Comparison of ENCODE assay signal across 11 mouse cellular contexts in the genomic region with DNA sequence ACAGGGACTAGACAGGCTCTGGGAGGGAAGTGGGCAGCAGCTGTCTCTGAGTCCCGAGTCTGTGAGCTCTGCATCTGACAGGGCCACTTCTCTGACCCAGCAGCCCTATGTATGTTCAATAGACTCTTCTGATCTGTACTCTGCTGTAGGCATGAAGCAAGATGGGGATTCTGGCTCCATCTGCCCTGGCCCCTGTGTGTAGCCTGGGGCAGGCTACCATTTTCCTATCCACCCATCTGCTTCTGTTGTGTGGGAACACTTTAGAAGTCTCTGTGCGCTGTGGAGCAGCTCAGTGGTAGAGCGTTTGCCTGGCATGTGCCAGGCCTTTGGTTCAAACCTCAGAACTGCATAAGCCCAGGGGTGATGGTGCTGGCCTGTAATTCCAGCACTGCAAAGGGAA. TPM values are rescaled to one million over a fixed set of nuclear protein-coding genes. Genes with fewer than 3 reads are reported as not detected.
DNase-seq lines count a peak whose midpoint lies in the region; ATAC-seq and TF ChIP-seq lines count a peak whose summit lies in the region.
"Had no signal": no experiment of that assay in that cellular context is flagged by ENCODE, and none has a peak within 500 bp of the region (broad histone marks: within the 10 kb centered on the region; RNA-seq: fewer than 3 reads in every experiment).

No protein-coding gene starts in this region.

- H3K9me3 ChIP-seq in kidney, embryonic 14.5 days (ENCODE audit: control insufficient read depth, low read length) = no peaks in the 10 kb centered on the region
- H3K9me3 ChIP-seq in embryonic facial prominence, embryonic 14.5 days (ENCODE audit: control insufficient read depth, low read length) = no peaks in the 10 kb centered on the region
- no peaks in the 10 kb centered on the region for H3K9me3 ChIP-seq in hindbrain, postnatal 0 days (ENCODE audit: low read length)
- no peaks in the 10 kb centered on the region for H3K9me3 ChIP-seq in neural tube, embryonic 12.5 days

- no peak overlapping the region for H3K4me3 ChIP-seq in kidney, embryonic 14.5 days (ENCODE audit: low read length)
- H3K4me3 ChIP-seq in embryonic facial prominence, embryonic 14.5 days (ENCODE audit: low read depth, low read length) = no peak overlapping the region
- H3K4me3 ChIP-seq in hindbrain, postnatal 0 days (ENCODE audit: low read length) = no peak overlapping the region
- no peak overlapping the region for H3K4me3 ChIP-seq in neural tube, embryonic 12.5 days
- H3K4me3 ChIP-seq in cerebellum, adult 2 months (replicated peaks; ENCODE audit: insufficient read depth, low read depth, low read length) = no peak overlapping the region

- no peak for TF ChIP-seq CTCF in hindbrain, postnatal 0 days (IDR thresholded peaks at IDR 0.05; ENCODE audit: low read depth)
- TF ChIP-seq CTCF in cerebellum, adult 2 months (IDR thresholded peaks at IDR 0.05; ENCODE audit: borderline replicate concordance, insufficient read depth, low read depth, low read length) = no peak

- H3K4me1 ChIP-seq in kidney, embryonic 14.5 days (ENCODE audit: control insufficient read depth, insufficient read depth, low read length) = peaks cover 40% of the 10 kb centered on the region
- H3K4me1 ChIP-seq in embryonic facial prominence, embryonic 14.5 days (ENCODE audit: control insufficient read depth, insufficient read depth, low read length) = peaks cover 26% of the 10 kb centered on the region
- H3K4me1 ChIP-seq in hindbrain, postnatal 0 days (ENCODE audit: insufficient read depth, low read length) = peaks cover 29% of the 10 kb centered on the region
- H3K4me1 ChIP-seq in neural tube, embryonic 12.5 days = peaks cover 42% of the 10 kb centered on the region
- peaks cover 18% of the 10 kb centered on the region for H3K4me1 ChIP-seq in cerebellum, adult 2 months (ENCODE audit: control insufficient read depth, insufficient read depth, low read length)

- TF ChIP-seq POLR2A in cerebellum, adult 2 months (IDR thresholded peaks at IDR 0.05; ENCODE audit: borderline replicate concordance, insufficient read depth, low read length) = no peak

- no peak overlapping the region for H3K9ac ChIP-seq in kidney, embryonic 14.5 days (ENCODE audit: low read depth, low read length)
- 0 out of 2 replicates have a peak overlapping the region, but pooled peaks have one; percentile 19 for H3K9ac ChIP-seq in embryonic facial prominence, embryonic 14.5 days (ENCODE audit: low read depth, low read length)
- peak overlapping the region; percentile 35; the same call in 1 of the 2 replicates for H3K9ac ChIP-seq in hindbrain, postnatal 0 days (replicated peaks; ENCODE audit: low read length)
- H3K9ac ChIP-seq in neural tube, embryonic 12.5 days = no peak overlapping the region

- ATAC-seq in kidney, embryonic 14.5 days (ENCODE audit: low FRiP score, low TSS enrichment) = no peak
- no peak for ATAC-seq in embryonic facial prominence, embryonic 14.5 days (ENCODE audit: low read depth)
- ATAC-seq in hindbrain, postnatal 0 days = no peak
- no peak for ATAC-seq in neural tube, embryonic 12.5 days (ENCODE audit: low FRiP score, low read depth)
- ATAC-seq: intestine, postnatal 0 days had no signal

- peak overlapping the region; percentile 30; the same call in 1 of the 2 replicates for H3K27ac ChIP-seq in kidney, embryonic 14.5 days (ENCODE audit: low read depth, low read length)
- peak overlapping the region; percentile 36 for H3K27ac ChIP-seq in embryonic facial prominence, embryonic 14.5 days (replicated peaks; ENCODE audit: low read depth, low read length)
- peak overlapping the region; percentile 84 for H3K27ac ChIP-seq in hindbrain, postnatal 0 days
- H3K27ac ChIP-seq in neural tube, embryonic 12.5 days = peak overlapping the region; percentile 43
- H3K27ac ChIP-seq in cerebellum, adult 2 months (ENCODE audit: insufficient read depth, low read length) = no peak overlapping the region

- H3K36me3 ChIP-seq in kidney, embryonic 14.5 days (ENCODE audit: control insufficient read depth, insufficient read depth, low read length) = peaks cover 22% of the 10 kb centered on the region
- peaks cover 27% of the 10 kb centered on the region for H3K36me3 ChIP-seq in embryonic facial prominence, embryonic 14.5 days (ENCODE audit: control insufficient read depth, insufficient read depth, low read length)
- peaks cover 11% of the 10 kb centered on the region; the same call in 1 of the 2 replicates for H3K36me3 ChIP-seq in hindbrain, postnatal 0 days (ENCODE audit: insufficient read depth, low read length)
- peaks cover 17% of the 10 kb centered on the region for H3K36me3 ChIP-seq in neural tube, embryonic 12.5 days

- intact Hi-C loops in gastrocnemius, postnatal 36 days (cut with DNase I) = no loop called here

- H3K27me3 ChIP-seq in kidney, embryonic 14.5 days (ENCODE audit: control insufficient read depth, insufficient read depth, low read length) = no peaks in the 10 kb centered on the region
- H3K27me3 ChIP-seq in embryonic facial prominence, embryonic 14.5 days (replicated peaks; ENCODE audit: control insufficient read depth, insufficient read depth, low read length) = no peaks in the 10 kb centered on the region
- no peaks in the 10 kb centered on the region for H3K27me3 ChIP-seq in hindbrain, postnatal 0 days (ENCODE audit: insufficient read depth, low read length)
- H3K27me3 ChIP-seq in neural tube, embryonic 12.5 days (replicated peaks) = no peaks in the 10 kb centered on the region
- H3K27me3 ChIP-seq in cerebellum, adult 2 months (ENCODE audit: control insufficient read depth, insufficient read depth, low read length) = no peaks in the 10 kb centered on the region

- no peak for DNase-seq in kidney, postnatal 36 days
- no peak for DNase-seq in embryonic facial prominence, embryonic 14.5 days (ENCODE audit: low spot score)
- no peak for DNase-seq in hindbrain, postnatal 0 days (ENCODE audit: low spot score)
- DNase-seq in cerebellum, adult 2 months = no peak
- no peak for DNase-seq in gastrocnemius, postnatal 36 days
- DNase-seq in retina, embryonic 14.5 days (ENCODE audit: low spot score) = no peak
- DNase-seq: adrenal gland, postnatal 14 days; lung, adult 18-20 months had no signal

- no peak overlapping the region for H3K4me2 ChIP-seq in kidney, embryonic 14.5 days (replicated peaks; ENCODE audit: low read depth, low read length)
- no peak overlapping the region for H3K4me2 ChIP-seq in embryonic facial prominence, embryonic 14.5 days (ENCODE audit: low read depth, low read length)
- no peak overlapping the region for H3K4me2 ChIP-seq in hindbrain, postnatal 0 days (ENCODE audit: low read depth, low read length)
- H3K4me2 ChIP-seq in neural tube, embryonic 12.5 days (replicated peaks) = no peak overlapping the region

- WGBS in kidney, embryonic 14.5 days = 72% methylated on average over 3 of the region's 3 CpGs
- 50% methylated on average over 3 of the region's 3 CpGs for WGBS in embryonic facial prominence, embryonic 14.5 days
- WGBS in hindbrain, postnatal 0 days = 33% methylated on average over 3 of the region's 3 CpGs
- 65% methylated on average over 3 of the region's 3 CpGs for WGBS in neural tube, embryonic 12.5 days
- WGBS in cerebellum, adult 2 months = 76% methylated on average over 3 of the region's 3 CpGs

RNA-seq across cellular contexts. Expression of gene Slc6a6, which starts 34.8 kb away (rescaled TPM):
- 51.7 and 95.1 TPM in 2 replicates for polyA plus RNA-seq in kidney, embryonic 14.5 days (2014; fragmentation: Nextera tagmentation; extraction: Ambion mirVana)
- polyA plus RNA-seq in embryonic facial prominence, embryonic 14.5 days (2014; fragmentation: Nextera tagmentation; extraction: Ambion mirVana) = 40.8 and 47.5 TPM in 2 replicates
- 78.2 and 85.6 TPM in 2 replicates for total RNA-seq in hindbrain, postnatal 0 days (2014; rRNA removed)
- polyA plus RNA-seq in hindbrain, postnatal 0 days (2015; fragmentation: Nextera tagmentation; extraction: Ambion mirVana) = 116 and 119 TPM in 2 replicates
- polyA plus RNA-seq in neural tube, embryonic 12.5 days (2016; fragmentation: Nextera tagmentation; extraction: Ambion mirVana) = 60.8 and 72.4 TPM in 2 replicates
- 73.3 and 79.3 TPM in 2 replicates for polyA plus RNA-seq in cerebellum, adult 2 months (2012; rRNA removed)
- total RNA-seq in gastrocnemius, postnatal 36 days (2021) = 10 to 100 TPM; 66.3 to 70.0 TPM

Comparison
In these comparisons a context has a peak if more than half of its experiments do, and no peak if none do; other contexts are left out.
1. H3K9ac ChIP-seq: peak in embryonic facial prominence, embryonic 14.5 days (single experiment) and hindbrain, postnatal 0 days (single experiment); none in kidney, embryonic 14.5 days (single experiment) and neural tube, embryonic 12.5 days (single experiment).